ENCODE assay signal across 24 mouse cellular contexts in genomic region chr13:114254697-114255096, GRCm38 (mm10).
A peak's percentile ranks its signal among the peaks of the same experiment; 100 is the strongest.
DNase-seq lines count a peak whose midpoint lies in the region; ATAC-seq lines count a peak whose summit lies in the region.
"Had no signal": no experiment of that assay in that cellular context is flagged by ENCODE, and none has a peak within 500 bp of the region (broad histone marks: within the 10 kb centered on the region; RNA-seq: fewer than 3 reads in every experiment).

No protein-coding gene starts in this region.

- no peak overlapping the region for H3K4me2 ChIP-seq in heart, embryonic 12.5 days
- H3K4me2 ChIP-seq: embryonic facial prominence, embryonic 13.5 days; heart, embryonic 15.5 days had no signal

- no peak overlapping the region for H3K4me3 ChIP-seq in heart, embryonic 12.5 days
- H3K4me3 ChIP-seq: embryonic facial prominence, embryonic 13.5 days; heart, adult 2 months; heart, embryonic 15.5 days; left cerebral cortex, adult 2 months had no signal

- no peaks in the 10 kb centered on the region for H3K36me3 ChIP-seq in heart, embryonic 12.5 days
- H3K36me3 ChIP-seq: embryonic facial prominence, embryonic 13.5 days; heart, embryonic 15.5 days had no signal

- ATAC-seq in heart, embryonic 12.5 days (ENCODE audit: insufficient number of reproducible peaks, low FRiP score): no peak
- ATAC-seq: forebrain, embryonic 14.5 days; hindbrain, postnatal 0 days had no signal

- DNase-seq in heart, adult 11 months: peak; percentile 65
- DNase-seq in 416B (ENCODE audit: low read depth) (peak; percentile 64), ZHBTc4 (ENCODE audit: low read depth, low spot score) (peak; percentile 55)
- peak; percentile 35 for DNase-seq in adrenal gland, postnatal 25 days
- DNase-seq in right cerebral cortex, postnatal 36 days (ENCODE audit: low spot score in 2 of 2): no peak
- DNase-seq in frontal cortex, postnatal 14 days (ENCODE audit: low spot score in 2 of 2): no peak
- DNase-seq in heart, postnatal 4 days: no peak
- DNase-seq: cerebellum, adult 11-12 months; cerebellum, postnatal 14 days; gastrocnemius, postnatal 14 days; heart, adult 2 months; kidney, adult 8-10 months; layer of hippocampus, adult 9-11 months; left cerebral cortex, postnatal 4 days; lung, adult 18-20 months; lung, postnatal 4 days; retina, postnatal 1 day; thymus, postnatal 14 days had no signal

- no peaks in the 10 kb centered on the region for H3K9me3 ChIP-seq in heart, embryonic 12.5 days (replicated peaks)
- H3K9me3 ChIP-seq: embryonic facial prominence, embryonic 13.5 days; heart, embryonic 15.5 days had no signal

- 83% methylated on average over 10 of the region's 10 CpGs for WGBS in heart, embryonic 12.5 days

- no peaks in the 10 kb centered on the region for H3K27me3 ChIP-seq in heart, embryonic 12.5 days (replicated peaks)
- H3K27me3 ChIP-seq: embryonic facial prominence, embryonic 13.5 days; heart, embryonic 15.5 days had no signal

- no peak overlapping the region for H3K9ac ChIP-seq in heart, embryonic 12.5 days
- H3K9ac ChIP-seq: embryonic facial prominence, embryonic 13.5 days; heart, embryonic 15.5 days had no signal

- no peaks in the 10 kb centered on the region for H3K4me1 ChIP-seq in heart, embryonic 12.5 days (replicated peaks)
- H3K4me1 ChIP-seq: embryonic facial prominence, embryonic 13.5 days; heart, embryonic 15.5 days had no signal

- H3K27ac ChIP-seq in heart, embryonic 12.5 days (ENCODE audit: poor library complexity, severe bottlenecking): no peak overlapping the region
- H3K27ac ChIP-seq: embryonic facial prominence, embryonic 13.5 days; heart, adult 2 months; heart, embryonic 15.5 days; hindbrain, postnatal 0 days; left cerebral cortex, adult 2 months had no signal

Comparison
In these comparisons a context has a peak if more than half of its experiments do, and no peak if none do; other contexts are left out.
1. DNase-seq: peak in heart, adult 11 months (single experiment), 416B (single experiment), ZHBTc4 (single experiment) and adrenal gland, postnatal 25 days (single experiment); none in right cerebral cortex, postnatal 36 days (0 of 2), frontal cortex, postnatal 14 days (0 of 2) and heart, postnatal 4 days (single experiment).